Mouse (Mus musculus) lung, embryonic 14.5 days (tissue): ENCODE measurements around the gene Sncb. TPM values are rescaled to one million over a fixed set of nuclear protein-coding genes. Genes with fewer than 3 reads are reported as not detected.

Experiments used
- ATAC-seq: fragments of 200-750 bp; cut with Nextera tagmentation; 2 replicates; pipeline ENCODE4 v1.8.0; 2017; ENCODE audit warnings: mild to moderate bottlenecking, moderate TSS enrichment, moderate library complexity; ENCODE audit not compliant: insufficient read depth
- DNase-seq: peaks from one replicate; pipeline ENCODE4 v3.0.0-alpha.2; 2015
- H3K27ac ChIP-seq: fragments of 300-500 bp; sonication (generic); 2 replicates; pipeline ENCODE4 v1.5.1; 2014; ENCODE audit warnings: low read depth, mild to moderate bottlenecking, moderate library complexity
- H3K27me3 ChIP-seq: fragments of 300-500 bp; sonication (generic); 2 replicates; pipeline ENCODE4 v1.6.1; 2014; ENCODE audit warnings: low read length, control low read depth; ENCODE audit not compliant: insufficient read depth
- H3K36me3 ChIP-seq: fragments of 300-500 bp; sonication (generic); 2 replicates; pipeline ENCODE4 v1.6.1; 2014; ENCODE audit warnings: control low read depth; ENCODE audit not compliant: insufficient read depth
- H3K4me1 ChIP-seq: fragments of 300-500 bp; sonication (generic); 2 replicates; pipeline ENCODE4 v1.6.1; 2014; ENCODE audit warnings: antibody characterized with exemption, control low read depth; ENCODE audit not compliant: insufficient read depth
- H3K4me2 ChIP-seq: fragments of 300-500 bp; sonication (generic); 2 replicates; pipeline ENCODE4 v1.6.1; 2014; ENCODE audit warnings: mild to moderate bottlenecking
- H3K4me3 ChIP-seq: fragments of 300-500 bp; sonication (generic); 2 replicates; pipeline ENCODE4 v1.5.1; 2014; ENCODE audit warnings: low read depth, low read length
- H3K9ac ChIP-seq: fragments of 300-500 bp; sonication (generic); 2 replicates; pipeline ENCODE4 v1.6.1; 2014
- H3K9me3 ChIP-seq: fragments of 300-500 bp; sonication (generic); 2 replicates; pipeline ENCODE4 v1.6.1; 2016; ENCODE audit warnings: low read depth, low read length, control low read depth
- CTCF ChIP-seq: IDR thresholded peaks from 2 replicates; pipeline ENCODE4 v1.5.1; 2016; ENCODE audit warnings: antibody characterized with exemption, low read depth
- WGBS: fragments of 180-500 bp; shearing (Covaris S2); extraction: QIAGEN DNeasy Blood & Tissue Kit; methylation state at CpG from one replicate; pipeline ENCODE4 v1.1.7; 2014; 5-methylcytosine and 5-hydroxymethylcytosine counted together
- polyA plus RNA-seq: library from polyadenylated mRNA; unstranded; fragments of >200 nt; fragmentation: Nextera tagmentation; extraction: Ambion mirVana; gene quantifications from 2 replicates; pipeline ENCODE4 v1.2.1, GENCODE M21; 2014

Gene Sncb
- polyA plus RNA-seq, 1 experiment from 2014 or later, result not detected

DNA sequence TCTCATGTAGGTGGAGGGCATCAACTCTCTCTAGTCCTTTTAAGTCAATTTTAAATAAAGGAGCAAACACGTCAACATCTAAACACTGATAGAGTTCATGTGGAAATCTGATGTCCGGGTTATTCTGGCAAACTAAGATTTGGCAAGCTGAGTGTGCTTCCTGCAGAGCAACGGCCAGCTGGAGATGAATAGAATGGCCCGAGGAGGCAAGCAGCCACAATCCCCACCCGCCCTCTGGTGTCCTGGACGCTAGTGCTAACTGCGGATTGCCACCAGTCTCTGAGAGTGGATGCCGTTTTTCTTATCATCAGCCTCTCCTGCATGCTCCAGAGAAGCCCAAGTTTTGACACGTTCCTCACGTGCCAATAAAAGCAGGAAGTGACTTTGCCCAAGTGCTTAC, 19.5 kb downstream of the Sncb start:
- Histone ChIP-seq H3K4me3 (no peak overlapping the region), H3K27me3 (peaks cover 32% of the 10 kb centered on the region), H3K9me3 (no peaks in the 10 kb centered on the region), H3K9ac (no peak overlapping the region), H3K4me1 (no peaks in the 10 kb centered on the region), H3K4me2 (no peak overlapping the region), H3K27ac (no peak overlapping the region), H3K36me3 (no peaks in the 10 kb centered on the region)
- no peak for TF ChIP-seq CTCF
- no peak for ATAC-seq
- WGBS, result 35% methylated on average over 10 of the region's 10 CpGs
- DNase-seq, result peak; percentile 4

DNA sequence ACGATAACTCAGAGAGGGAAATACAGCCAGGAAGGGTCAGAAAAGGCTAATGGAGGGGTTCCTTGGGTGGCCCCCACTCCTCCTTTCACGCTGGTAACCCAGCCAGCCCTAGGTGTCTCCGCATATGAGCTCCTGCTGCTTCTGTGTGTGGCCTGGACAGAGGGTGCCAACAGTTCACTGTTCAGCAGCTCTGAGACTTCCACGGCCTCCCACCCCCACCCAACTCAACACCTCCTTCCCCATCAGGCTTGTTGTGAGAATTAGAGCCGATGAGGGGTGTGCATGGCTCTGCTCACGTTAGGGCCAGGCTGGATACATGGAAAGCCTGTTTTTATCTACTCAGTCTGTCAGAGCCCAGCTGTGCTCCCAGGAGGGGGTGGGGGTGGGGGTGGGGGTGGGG, 20.3 kb downstream of the Sncb start:
- H3K4me3 ChIP-seq, result no peak overlapping the region
- no peak for TF ChIP-seq CTCF
- H3K27me3 ChIP-seq, result peaks cover 31% of the 10 kb centered on the region
- H3K27ac ChIP-seq, result no peak overlapping the region
- H3K4me2 ChIP-seq, result no peak overlapping the region
- H3K9ac ChIP-seq, result no peak overlapping the region
- 26% methylated on average over 6 of the region's 6 CpGs for WGBS
- H3K9me3 ChIP-seq, result no peaks in the 10 kb centered on the region
- H3K36me3 ChIP-seq, result no peaks in the 10 kb centered on the region
- ATAC-seq, result no peak
- DNase-seq, result no peak
- H3K4me1 ChIP-seq, result no peaks in the 10 kb centered on the region

DNA sequence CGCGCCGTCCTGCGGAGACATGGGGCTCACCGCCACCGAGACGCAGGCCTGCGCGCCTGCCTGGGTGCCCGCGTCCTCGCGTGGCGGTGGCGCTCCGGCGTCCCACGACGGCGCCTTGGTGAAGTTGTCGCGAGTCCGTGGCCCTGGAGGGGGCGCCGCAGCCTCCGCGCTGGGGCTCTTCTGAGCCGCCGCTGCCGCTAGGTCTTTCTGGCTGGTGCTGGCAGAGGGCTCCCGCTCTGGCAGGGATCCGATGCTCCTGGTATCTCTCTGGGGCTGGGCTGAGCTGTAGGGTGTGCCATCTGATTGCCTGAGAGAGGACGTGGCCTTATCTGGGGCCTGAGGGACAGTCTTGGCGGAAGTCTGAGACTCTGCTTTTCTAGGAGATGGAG, 28.2 kb downstream of the Sncb start:
- Histone ChIP-seq H3K9ac (no peak overlapping the region), H3K4me2 (peak overlapping the region; percentile 65), H3K27me3 (peaks cover 45% of the 10 kb centered on the region), H3K9me3 (no peaks in the 10 kb centered on the region), H3K4me3 (peak overlapping the region; percentile 37), H3K36me3 (no peaks in the 10 kb centered on the region), H3K27ac (no peak overlapping the region), H3K4me1 (0 out of 2 replicates have a peak, but pooled peaks cover 5% of the 10 kb centered on the region)
- DNase-seq (no peak), ATAC-seq (no peak)
- WGBS, result 3% methylated on average over 34 of the region's 34 CpGs
- no peak for TF ChIP-seq CTCF

DNA sequence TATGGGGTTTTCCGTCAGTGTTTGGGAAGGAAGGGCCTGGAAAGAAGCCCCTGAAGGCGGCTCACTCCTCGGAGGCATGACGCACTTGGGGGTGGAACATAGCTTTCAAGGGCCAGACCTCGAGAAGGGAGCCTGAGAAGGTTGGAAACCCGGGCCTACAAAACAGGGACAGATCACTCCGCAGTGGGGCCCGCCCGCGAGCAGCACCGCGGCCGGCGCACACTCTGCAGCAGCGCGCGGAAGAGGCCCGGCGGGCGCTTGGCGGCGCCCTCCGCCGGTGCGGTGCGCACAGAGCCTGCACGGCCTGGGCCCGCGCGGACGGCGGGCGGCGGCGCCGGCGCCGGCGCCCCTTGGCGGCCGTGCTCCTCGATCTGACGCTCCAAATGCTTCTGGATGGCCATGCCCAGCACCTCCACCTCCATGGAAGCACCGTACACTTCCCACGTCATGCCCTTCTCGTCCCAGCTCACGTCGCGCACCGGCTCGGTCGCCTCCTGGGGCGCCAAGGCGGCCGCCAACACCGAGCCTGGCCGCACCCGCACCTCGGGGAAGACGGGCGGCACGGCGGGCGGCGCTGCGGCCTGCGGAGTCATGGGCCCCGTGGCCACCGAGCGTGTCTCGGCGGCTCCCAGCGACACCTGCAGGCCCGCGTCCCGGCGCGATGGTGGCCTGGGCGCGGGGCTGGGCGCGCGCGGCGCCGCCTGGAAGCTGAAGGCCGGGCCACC, 28.7 kb downstream of the Sncb start:
- Histone ChIP-seq H3K4me1 (0 out of 2 replicates have a peak, but pooled peaks cover 5% of the 10 kb centered on the region), H3K27ac (no peak overlapping the region), H3K4me3 (peak overlapping the region; percentile 37), H3K27me3 (peaks cover 45% of the 10 kb centered on the region), H3K9me3 (no peaks in the 10 kb centered on the region), H3K9ac (peak overlapping the region; percentile 16; the same call in 1 of the 2 replicates), H3K36me3 (no peaks in the 10 kb centered on the region), H3K4me2 (peak overlapping the region; percentile 65)
- 1% methylated on average over 81 of the region's 87 CpGs for WGBS
- ATAC-seq (peak; percentile 78), DNase-seq (peak; percentile 70)
- no peak for TF ChIP-seq CTCF

DNA sequence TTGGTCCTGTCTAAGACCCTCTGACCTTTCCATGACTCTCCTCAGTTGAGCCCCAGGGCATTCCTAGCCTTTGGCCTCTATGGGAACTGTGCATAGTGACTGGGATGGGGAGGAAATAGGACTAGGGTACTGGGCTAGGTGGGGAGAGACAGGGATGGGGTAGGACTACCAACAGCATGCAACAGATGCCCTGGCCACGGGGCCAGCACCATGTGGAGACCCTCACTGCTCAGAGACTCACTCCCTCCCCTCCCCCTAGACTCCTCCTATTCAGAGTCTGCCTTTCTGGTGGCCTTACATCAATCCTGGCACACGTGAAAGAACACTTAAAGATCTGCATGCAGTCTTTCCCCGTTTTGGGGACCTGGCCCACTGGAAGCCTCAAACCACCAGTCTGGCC, 29.5 kb downstream of the Sncb start:
- H3K9ac ChIP-seq, result no peak overlapping the region
- H3K27ac ChIP-seq, result no peak overlapping the region
- H3K4me2 ChIP-seq, result peak overlapping the region; percentile 65; the same call in 1 of the 2 replicates
- ATAC-seq, result no peak
- WGBS, result 18% methylated on average over 3 of the region's 3 CpGs
- 0 out of 2 replicates have a peak, but pooled peaks cover 5% of the 10 kb centered on the region for H3K4me1 ChIP-seq
- no peaks in the 10 kb centered on the region for H3K36me3 ChIP-seq
- H3K9me3 ChIP-seq, result no peaks in the 10 kb centered on the region
- no peak for DNase-seq
- peak overlapping the region; percentile 37; the same call in 1 of the 2 replicates for H3K4me3 ChIP-seq
- TF ChIP-seq CTCF, result no peak
- peaks cover 45% of the 10 kb centered on the region for H3K27me3 ChIP-seq

DNA sequence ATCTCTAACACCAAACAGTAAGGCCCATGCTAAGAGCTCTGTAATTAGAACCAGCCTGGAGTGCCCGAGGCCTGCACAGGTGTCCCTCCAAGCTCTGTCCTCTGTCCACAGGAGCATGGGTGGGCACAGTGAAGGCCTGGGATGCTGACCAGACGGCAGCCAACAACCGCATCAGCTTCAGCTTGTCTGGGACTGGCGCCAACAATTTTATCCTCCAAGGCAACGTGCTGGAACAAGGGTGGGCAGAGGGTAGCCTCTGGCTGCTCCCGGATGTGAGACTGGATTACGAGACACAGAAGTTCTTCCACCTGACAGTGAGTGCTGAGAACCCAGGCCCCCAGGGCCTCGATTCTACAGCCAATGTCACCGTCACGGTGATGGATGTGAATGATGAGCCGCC, 40.3 kb downstream of the Sncb start:
- ATAC-seq, result no peak
- TF ChIP-seq CTCF, result no peak
- 41% methylated on average over 11 of the region's 11 CpGs for WGBS
- Histone ChIP-seq H3K4me1 (no peaks in the 10 kb centered on the region), H3K9ac (no peak overlapping the region), H3K27me3 (no peaks in the 10 kb centered on the region), H3K4me2 (no peak overlapping the region), H3K9me3 (no peaks in the 10 kb centered on the region), H3K27ac (no peak overlapping the region), H3K4me3 (no peak overlapping the region), H3K36me3 (no peaks in the 10 kb centered on the region)
- peak; percentile 28 for DNase-seq

DNA sequence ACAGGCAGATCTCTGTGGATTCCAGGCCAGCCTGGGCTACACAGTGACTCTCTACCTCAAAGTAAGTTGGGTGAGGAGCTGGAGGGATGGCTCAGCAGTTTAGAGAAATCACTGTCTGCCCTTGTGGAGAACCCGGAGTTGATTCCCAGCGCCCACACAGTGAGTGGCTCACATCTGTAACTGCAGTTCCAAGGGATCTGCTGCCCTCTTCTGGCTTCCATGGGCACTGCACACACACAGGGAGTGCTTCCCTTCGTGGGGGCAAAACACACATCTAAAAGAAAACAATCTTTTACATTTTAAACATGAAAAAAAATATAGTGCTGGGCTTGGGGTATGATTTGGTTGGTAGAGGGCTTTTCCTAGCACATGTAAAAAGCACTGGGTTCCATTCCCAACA, 43.3 kb downstream of the Sncb start:
- no peak overlapping the region for H3K27ac ChIP-seq
- H3K9ac ChIP-seq, result no peak overlapping the region
- WGBS, result 92% methylated on average over 3 of the region's 3 CpGs
- H3K4me3 ChIP-seq, result no peak overlapping the region
- no peaks in the 10 kb centered on the region for H3K27me3 ChIP-seq
- DNase-seq (no peak), ATAC-seq (no peak)
- no peaks in the 10 kb centered on the region for H3K4me1 ChIP-seq
- no peaks in the 10 kb centered on the region for H3K36me3 ChIP-seq
- peak; percentile 19; the same call in 1 of the 2 replicates for TF ChIP-seq CTCF
- H3K9me3 ChIP-seq, result no peaks in the 10 kb centered on the region
- no peak overlapping the region for H3K4me2 ChIP-seq
